Mouse (Mus musculus): ENCODE measurements at regions not wholly inside any gene's neighbourhood (a gene's known extent, or its start where the extent isn't known, plus 50 kb on each side); places are given as distances from the start of the nearest gene placed in this dataset.

DNA sequence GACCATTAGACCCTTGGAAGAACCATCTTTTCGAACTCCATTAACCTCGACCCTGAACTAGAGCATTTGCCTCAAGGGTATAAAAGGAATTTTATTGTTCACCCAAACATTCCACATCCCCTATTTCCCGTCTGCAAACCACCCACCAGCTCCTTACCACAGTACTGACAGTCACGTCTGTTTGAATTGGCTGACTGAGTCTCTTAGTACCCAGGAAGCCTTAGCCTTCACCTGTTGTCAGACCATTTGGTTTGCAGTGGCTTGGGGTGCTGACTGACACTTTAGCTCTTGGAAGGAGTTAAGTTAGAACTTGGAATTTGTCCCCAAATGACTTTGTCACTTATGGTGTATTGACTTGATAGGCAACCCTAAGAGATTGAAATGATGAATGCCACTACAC is 209.3 kb upstream of the Daam1 start:
- no peak for DNase-seq (ENCODE audit: low spot score in 2 of 2)

DNA sequence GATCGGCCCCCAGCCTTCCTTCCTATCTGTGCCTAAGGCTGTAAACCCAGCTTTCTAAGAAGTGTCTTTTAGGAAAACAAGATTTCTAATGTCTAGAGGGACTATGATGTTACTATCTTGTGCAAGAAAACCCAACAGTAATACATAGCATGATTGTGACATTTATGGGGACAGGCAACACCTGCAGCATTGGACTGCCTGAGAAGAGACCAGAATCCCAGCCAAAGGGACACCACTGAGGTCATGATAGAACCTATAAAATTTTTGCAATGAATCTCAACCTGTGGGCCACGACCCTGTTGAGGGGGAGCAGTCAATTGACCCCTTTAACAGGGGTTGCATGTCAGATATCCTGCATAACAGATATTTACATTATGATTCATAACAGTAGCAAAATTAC is 208.1 kb upstream of the Daam1 start:
- DNase-seq (ENCODE audit: low spot score in 2 of 2): no peak

DNA sequence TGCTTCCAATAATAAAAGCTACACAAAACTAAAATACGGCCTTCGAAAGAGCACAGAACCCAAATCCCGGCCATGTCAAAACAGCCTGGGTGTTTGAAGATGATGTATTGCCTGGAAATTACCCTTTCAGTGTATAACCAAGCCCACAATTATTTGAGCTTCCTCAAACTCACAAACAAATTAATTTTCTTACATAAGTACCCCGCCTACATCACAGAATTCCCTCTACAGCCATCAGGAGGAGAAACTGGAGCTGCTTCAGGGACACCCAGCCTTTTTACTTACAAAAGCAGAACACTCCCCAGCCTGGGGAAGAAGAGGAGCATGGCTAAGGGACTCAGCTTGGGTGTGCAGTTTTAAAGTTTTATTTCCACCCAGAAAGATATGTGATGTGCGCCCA is 207.6 kb upstream of the Daam1 start:
- no peak for DNase-seq (ENCODE audit: low spot score in 2 of 2)

DNA sequence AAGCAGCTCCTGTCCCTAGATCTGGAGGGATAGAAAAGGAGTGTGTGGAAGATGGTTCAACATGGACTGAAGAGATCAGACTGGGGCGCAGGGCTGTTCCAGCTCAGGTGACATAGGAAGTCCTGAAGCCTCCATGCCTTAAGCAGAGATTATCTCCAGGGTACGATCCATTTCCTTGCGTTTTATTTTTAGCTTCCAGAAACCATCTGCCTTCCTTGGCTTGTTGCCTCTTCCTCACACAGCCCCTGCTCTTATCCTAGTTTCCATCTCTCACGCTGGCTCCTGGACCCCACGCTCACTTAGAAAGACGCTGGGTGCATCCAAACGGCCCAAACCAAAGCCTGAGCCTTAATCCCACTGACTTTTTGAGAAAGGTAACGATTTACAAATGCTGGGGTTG is 206.8 kb upstream of the Daam1 start:
- DNase-seq (ENCODE audit: low spot score in 2 of 2): no peak

DNA sequence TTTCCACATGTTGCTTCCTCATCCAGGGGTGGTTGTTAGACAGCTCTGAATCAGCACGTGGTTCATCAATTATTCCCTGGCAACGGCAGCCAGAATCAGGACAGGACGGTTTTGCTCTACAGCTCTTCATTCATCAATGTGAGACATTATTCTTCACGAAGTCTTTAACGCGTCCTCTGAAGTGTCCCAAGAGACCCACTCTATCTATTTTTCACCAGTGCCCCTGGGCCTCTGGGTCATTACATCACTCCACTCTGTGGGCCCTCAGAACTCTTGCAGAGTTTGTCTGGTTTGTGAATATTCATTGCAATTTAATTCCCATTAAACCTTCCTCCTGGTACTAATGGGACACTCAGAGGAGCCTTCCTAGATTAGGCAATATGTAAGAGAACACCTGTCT is 206.2 kb upstream of the Daam1 start:
- DNase-seq (ENCODE audit: low spot score in 2 of 2): no peak

DNA sequence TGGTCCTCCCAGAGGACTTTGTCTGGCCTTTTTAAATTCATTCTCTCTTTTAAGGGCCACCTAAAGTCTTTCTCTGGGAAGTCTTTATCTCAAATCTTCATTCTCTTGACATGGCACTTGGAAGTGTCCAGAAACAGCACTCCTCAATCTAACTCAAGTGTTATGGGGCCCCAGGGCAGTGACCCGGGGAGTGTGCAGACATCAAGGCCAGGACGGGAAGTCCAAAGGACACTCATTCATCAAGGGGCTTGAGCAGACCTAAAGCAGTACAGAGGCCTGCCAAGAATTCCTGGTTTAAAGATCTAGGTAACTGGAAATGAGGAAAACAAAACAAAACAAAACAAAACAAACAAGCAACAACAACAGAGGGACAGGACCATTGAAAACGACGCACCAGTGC is 205.8 kb upstream of the Daam1 start:
- no peak for DNase-seq (ENCODE audit: low spot score in 2 of 2)

DNA sequence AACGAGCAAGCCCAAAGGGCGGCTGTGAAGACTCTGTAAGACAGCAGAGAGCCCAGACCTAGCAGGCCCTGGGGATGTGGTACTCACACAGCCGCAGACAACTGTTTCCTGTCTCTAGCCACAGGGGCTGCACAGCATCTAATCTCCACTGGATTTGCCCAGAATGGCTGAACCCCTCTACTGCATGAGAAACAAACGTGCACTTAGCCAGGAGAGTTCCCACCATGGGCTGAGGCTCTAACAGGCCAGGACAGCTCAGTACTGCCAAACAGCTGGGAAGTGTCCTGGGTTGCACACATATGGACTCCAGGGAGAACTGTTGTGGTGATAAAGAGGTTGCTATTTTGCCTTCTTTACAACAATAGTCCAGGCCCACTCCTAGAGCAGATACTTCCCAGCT is 204.1 kb upstream of the Daam1 start:
- DNase-seq (ENCODE audit: low spot score in 2 of 2): no peak

DNA sequence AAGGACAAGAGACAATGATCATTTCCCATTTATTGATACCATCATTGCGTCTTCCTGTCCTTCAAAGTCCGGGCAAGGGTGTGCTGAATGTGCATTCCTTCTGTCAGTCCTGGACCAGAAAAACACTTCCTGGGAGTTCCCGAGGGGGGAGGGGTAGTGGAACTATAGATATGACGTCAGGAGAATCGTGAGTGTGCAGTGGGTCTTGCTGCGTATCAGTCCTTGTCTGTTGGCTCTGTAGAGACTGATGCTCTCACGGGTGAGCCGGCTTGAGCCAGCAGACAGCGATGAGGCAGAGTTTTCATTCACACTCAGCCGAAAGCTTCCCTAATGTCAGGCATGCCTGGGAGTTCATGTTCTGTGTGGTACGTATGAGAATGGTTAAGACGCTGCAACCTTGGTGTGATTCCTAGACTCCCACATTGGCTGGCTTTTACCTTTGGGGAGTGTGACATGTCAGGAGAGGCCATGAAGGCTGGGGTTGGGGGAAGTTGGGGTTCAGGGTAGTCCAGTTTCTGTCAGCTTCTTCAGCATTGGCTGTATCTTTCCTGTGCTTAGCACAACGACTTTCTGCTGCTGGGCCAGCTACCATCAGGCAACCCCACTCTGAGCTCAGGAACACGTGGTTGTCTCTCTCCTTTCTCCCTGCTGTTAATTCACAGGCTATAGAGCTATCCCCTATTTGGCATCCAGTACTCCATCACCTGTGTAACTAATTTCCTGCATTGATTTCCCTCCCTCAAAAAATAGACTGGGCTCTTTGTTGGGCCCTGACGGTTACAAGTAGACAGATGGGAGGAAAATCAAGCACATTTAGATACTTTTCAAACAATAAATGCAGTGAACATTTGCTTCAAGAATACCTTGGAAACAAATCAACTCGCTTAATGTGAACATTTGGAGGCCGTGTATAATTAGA is 203.2 kb upstream of the Daam1 start:
- no peak for DNase-seq (ENCODE audit: low spot score in 2 of 2)

DNA sequence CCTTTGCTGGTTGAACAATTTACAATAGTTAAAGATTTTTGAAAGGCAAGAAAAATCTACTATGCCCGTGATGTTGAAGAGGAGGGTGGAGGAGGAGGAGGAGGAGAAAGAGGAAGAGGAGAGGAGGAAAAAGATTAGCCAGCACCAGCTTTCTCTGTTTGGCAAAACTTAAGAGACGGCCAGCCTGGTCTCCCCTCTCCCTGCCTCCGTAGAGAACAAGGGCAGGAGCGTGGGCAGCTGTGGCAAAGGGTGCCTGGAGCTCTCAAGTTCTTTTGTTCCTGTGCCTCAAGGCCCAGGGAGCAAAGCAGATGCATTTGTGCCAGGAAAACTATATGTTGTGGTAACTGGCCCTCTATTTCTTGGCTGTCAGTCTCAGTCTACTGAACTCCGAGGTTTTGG is 202.5 kb upstream of the Daam1 start:
- no peak for DNase-seq (ENCODE audit: low spot score in 2 of 2)

DNA sequence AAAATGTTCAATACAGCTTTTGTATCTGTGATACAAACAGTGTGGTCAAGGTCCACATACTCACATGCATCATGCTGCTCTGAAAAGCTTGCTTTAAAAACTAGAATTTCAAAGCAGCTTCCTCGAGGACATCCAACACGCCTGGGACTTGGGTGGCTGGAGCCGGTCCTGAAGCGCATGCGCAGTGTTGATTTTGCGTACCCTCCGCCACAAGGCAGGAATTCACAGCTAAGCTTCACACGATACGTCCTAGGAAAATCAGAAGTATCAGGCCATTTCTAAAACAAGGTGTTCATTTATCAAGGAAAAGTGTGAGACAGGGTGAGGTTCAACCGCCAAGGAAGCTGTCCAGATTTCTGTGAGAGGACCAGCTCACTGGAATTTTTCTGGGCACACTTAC is 202.1 kb upstream of the Daam1 start:
- DNase-seq (ENCODE audit: low spot score in 2 of 2): no peak

DNA sequence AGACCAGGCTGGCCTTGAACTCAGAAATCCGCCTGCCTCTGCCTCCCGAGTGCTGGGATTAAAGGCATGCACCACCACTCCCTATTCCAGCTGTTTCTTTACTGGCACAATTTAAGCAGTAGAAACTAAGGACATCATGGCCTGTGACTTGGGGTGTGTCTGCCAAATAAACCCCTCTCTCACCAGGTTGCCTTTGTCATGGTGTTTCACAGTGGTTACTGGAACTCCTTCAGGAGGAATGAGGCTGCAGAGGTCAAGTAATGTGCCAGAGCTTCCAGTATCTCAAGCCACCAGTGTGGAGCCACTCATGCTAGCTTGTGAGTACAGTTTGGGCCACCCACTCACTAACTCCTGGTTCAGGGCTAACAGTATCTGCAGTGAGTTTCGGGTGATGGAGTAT is 200.5 kb upstream of the Daam1 start:
- DNase-seq (ENCODE audit: low spot score in 2 of 2): no peak

DNA sequence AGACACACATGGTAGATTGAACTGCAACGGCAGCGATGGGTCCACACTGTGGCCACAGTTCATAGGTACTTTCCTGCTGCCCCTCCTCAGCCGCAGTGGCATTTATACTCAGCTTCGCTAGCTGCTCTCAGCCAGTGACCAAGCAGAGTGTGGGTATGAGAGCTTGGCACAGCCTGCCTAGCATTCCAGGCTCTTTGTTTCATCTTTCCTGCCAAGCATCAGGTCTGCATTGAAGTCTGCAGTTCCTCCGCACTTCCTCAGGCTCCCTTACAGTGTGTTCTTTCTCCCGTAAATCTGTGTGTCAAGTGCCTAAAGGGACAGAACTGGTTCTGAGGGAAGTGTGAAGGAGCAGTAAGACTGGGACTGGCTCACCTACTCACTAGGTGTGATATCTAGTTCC is 194.6 kb upstream of the Daam1 start:
- no peak for DNase-seq (ENCODE audit: low spot score in 2 of 2)

DNA sequence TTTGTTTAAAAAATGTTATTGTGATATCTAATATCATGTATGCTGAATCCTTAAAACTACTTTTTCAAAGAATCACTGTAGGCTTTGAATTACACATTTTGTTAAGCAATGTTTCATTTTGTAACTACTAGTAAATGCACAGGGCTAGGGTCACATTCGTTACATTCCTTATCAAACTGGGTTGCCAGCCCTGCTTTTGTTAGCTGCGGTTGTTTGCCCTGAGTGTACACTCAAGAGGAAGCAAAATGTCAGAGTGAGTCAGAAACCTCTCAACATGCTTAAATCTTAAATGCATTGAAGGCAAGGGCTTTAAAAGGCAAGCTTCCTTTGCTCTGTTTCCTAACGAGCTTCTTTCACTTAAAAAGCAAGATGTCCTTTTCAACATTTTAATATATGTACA is 193.6 kb upstream of the Daam1 start:
- no peak for DNase-seq (ENCODE audit: low spot score in 2 of 2)

DNA sequence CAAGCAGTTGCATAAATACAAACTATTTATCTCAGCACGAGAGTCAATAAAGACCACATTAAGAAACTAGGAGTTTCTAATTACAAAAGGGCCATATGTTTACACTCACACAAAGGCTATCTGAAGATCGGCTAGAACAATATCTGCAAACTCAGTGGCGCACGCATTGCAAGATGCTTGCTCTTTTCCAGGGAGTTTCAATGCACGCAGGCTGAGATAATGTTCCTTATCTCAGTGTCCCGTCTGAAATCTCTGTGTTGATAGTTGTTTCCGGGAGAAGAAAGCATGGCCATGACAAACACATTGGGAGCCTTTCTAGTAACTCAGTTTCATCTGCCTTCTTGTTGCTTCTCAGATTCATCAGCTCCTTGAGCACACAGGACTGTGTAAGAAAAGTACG is 192.6 kb upstream of the Daam1 start:
- DNase-seq (ENCODE audit: low spot score in 2 of 2): no peak

DNA sequence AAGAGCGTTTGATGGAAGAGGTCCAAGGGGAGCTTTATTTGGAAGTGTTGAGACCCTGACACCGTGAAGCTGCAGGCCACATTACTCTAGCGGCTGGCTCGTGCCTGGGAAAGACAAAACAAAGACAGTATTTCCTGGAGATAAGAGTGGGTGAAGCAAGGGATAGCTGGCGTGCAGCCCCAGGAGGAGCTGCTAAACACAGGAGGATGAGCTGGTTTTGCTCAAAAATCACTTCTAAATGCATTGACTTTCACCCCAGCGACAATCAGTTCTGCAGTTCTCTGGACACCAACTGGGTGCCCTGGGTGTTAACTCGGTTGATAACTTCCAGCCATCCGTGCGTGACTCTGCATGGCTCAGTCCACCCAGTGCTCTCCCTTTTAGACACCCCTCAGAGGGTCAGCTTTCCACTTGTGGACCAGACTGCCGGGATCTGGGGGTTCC is 190.8 kb upstream of the Daam1 start:
- no peak for DNase-seq (ENCODE audit: low spot score in 2 of 2)

DNA sequence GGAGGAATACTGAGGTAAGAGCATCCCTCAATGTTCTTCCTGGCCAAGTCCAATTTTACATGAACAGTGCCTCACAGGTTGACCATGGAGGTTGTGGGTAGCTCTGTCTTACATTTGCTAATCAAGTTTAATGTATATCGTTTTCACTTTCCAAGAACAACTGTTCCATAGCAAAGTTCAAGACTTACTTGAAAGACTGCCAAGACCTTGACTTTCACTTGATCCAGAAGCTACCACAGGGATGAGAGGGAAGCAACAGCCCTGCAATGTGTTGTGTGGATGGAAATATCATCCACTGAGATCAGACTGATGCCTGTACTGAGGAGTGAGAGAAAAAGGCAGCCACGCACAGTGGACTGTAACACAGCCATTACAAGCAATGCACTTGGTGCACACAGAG is 189.4 kb upstream of the Daam1 start:
- DNase-seq (ENCODE audit: low spot score in 2 of 2): no peak

DNA sequence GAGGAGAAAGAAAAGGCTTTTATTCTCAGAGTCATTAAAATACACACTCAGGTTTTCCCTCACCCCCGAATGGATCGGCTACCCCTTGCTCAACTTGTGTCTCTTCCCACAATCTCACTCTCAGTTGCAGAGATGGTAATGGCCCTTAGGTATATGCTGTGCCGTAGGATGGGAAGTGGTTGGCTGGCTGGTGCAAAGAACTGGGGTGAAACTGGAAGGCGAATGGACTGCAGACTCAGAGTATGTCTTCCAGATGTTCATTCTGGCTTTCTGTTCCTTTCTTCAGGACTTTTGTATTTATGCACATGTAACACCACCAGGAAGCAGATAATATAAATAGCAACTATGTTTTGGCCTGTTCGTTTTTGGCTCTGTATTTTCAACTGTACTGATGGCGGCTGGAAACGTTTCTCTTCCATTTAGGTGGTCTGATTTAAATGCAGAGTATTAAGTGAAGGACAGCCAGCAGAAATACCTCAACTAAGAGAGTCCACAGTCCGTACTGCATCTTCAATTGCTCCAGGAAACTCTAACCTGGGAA is 188.0 kb upstream of the Daam1 start:
- DNase-seq (ENCODE audit: low spot score in 2 of 2): no peak

DNA sequence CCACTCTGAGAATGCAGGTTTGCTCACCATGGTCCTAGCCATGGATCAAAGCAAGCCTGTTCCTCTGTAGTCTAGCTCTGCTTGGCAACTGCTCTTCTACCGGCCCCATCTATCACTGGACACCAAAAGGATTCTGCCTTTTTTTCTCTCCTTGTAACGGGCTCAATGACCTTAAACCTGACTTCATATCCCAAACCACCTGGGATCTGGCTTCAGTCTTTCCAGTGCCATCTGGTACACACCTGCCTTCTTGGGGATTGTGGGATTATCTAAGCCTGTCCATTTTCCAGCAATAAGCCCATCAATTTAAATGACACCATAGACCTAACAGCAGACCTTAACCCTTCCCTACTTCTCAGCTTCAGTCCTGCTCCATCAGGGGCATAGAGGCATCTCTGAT is 179.6 kb upstream of the Daam1 start:
- no peak for DNase-seq (ENCODE audit: low spot score in 2 of 2)

DNA sequence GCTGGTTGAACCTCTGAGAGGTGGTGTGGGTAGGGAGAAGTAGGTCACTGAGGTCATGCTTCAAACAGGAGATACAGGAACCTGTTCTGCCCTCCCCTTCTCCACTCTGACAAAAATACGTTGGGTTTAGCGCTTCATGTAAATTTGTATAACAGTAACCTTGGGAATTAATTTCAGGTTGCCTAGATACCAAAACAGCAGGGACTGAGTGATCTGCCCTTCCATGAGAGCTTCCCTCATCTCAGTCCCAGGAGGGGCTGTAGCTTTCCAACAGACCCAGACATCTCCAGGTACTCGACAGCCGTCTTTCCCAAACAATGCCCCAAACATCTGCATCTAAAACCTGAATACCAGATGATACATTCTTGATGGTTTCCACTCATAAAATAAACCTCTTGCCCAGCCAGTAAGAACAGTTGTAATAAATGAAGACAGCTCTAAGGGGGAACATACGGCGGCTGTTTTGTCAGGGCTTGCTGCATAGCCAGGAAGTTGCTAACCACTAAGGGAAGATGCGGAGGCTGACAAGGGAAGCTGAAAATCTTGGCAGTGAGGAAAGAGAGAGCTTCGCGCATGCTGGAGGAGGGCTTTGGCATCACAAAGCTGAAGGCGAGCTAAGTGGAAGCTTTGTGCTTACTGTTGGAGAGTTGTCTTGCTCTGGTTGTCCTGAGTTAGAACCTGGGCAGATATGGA is 137.4 kb upstream of the Daam1 start:
- DNase-seq (ENCODE audit: low spot score in 2 of 2): no peak

DNA sequence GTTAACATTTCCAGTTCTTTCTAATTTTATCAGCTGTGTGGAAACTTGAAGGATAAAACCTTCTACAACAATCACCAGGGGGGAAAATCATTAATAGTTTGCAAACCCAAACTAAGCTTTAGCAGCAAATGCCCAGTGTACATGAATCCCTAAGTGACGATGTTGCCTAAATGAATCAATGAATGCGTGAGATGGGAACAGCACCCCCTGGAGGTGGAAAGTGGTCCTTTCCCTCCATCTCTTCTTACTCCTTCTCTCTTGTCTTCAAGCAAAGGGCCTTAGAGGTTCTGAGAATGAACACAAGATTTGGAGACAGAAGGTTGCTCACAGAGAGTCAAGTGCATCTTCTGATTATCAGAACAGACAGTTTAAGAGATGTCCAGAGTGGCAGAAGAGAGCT is 129.1 kb upstream of the Daam1 start:
- no peak for DNase-seq (ENCODE audit: low spot score in 2 of 2)

DNA sequence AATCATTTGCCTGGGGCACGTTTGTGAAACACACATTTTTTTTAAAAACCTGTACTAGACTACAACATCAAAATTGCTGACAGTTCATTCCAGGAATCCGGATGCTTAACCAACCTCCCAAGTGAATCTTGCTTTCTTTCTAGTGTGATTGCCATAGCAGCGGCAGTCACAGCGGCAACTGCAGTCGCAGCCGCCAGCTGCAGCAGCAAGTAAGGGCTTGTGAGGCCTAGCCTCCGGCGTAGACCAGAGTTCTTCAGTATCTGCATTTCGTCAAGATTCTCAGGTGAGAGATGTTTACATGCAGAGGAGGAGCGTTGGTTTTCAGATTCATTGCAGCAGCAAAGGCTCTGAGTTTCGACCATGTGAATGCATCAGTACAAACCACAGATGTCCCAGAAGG is 128.7 kb upstream of the Daam1 start:
- DNase-seq (ENCODE audit: low spot score in 2 of 2): no peak

DNA sequence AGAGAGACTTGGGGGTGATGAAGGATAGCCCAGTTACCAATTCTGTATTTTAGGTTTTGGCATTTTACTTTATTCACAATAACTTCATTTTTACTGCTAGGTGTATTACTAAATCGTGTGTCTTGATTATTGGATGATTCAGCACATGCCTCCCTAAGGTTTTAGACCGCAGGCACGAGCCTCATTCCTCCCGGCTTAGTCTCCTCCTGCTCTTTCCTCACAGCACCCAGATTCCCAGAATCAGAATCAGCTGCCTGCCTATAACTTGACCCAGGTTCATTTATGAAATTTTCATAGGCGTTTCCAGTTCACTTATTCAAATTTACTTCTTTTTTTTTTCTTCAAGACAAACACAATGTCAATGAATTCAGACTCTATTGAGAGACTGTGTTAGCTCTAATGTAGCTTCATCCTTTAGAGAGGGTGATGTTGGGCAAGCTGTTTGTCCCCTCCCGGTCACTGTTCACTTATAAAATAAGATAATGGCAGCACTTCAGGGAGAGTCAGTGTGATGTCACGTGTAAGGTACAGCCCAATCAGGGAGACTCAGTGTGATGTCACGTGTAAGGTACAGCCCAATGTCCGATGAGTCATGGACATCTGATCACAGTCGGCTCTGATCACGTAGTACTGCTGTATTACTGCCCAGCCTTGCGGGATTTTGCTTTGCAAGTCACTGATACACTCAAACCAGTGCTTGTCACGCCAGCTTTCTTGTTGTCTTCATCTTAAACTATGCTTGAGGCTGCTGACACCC is 127.6 kb upstream of the Daam1 start:
- DNase-seq (ENCODE audit: low spot score in 2 of 2): no peak
